Mouse (Mus musculus): ENCODE measurements around the gene Gm43738.

DNA sequence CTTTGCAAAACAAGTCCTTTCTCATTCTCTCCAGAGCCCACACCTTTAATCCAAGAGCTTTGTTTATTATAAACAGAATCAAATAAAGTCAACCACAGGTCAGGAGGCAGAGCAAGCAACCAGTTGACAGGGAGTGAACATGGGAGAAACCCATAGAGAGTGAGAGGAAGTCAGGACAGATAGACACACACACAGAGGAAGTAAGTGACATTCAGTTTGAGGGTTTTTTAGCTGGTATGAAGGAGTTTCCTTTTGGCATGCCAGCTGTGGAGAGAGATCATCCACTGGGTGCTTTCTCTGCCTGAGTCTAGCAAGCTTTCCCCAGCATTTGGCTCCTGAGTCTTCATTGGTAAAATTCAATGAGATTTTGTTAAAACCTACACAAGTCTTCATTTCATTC is 6.0 kb upstream of the Gm43738 start:
- no peak for TF ChIP-seq POLR2A (IDR thresholded peaks at IDR 0.05; ENCODE audit: control insufficient read depth, extremely low read depth, insufficient read depth, low read length, poor library complexity)
- no peak for TF ChIP-seq CTCF (IDR thresholded peaks at IDR 0.05; ENCODE audit: borderline replicate concordance, control insufficient read depth, extremely low read depth, insufficient read depth, low read length, poor library complexity)
